Mouse (Mus musculus): ENCODE results near the gene Galnt9.

Gene Galnt9

DNA sequence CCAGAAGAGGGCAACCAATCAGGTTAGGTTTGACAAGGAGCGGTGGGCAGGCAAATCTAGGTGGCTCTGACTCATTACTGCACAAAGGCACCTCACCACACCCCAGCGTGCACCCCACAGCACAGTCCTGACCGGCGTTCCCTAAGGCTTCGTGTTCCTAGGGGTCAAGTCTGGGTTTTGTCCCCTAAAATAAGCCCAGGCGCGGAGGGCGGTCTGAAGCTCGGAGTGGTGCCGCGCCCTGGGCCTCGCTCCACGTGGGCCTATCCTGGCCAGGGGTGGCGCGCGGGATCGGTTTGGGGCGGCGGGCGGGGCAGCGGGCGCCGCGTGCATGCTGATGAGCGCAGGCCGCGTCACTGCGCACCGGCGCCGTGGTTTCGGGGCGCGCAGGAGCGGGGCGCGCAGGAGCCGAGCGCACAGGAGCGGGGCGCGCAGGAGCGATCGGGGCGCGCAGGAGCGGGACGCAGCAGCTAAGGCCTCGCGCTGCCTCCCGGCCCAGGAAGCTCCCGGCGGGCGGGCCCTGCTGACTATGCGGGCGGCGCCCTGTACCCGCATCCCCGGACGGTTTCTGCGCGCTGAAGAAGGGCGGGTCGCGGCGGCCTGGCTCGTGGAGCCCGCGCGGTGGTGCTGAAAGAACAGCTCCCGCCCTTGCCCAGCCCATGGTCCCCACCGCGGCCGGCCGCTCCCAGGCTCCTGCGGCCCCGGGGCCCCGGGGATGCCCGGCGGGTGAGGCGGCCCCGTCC lies at the start of gene Galnt9:
TSS of gene Galnt9 (plus strand) at position 405 of the 740 bp plus-strand sequence.
- no peak for DNase-seq (ENCODE audit: low spot score)

DNA sequence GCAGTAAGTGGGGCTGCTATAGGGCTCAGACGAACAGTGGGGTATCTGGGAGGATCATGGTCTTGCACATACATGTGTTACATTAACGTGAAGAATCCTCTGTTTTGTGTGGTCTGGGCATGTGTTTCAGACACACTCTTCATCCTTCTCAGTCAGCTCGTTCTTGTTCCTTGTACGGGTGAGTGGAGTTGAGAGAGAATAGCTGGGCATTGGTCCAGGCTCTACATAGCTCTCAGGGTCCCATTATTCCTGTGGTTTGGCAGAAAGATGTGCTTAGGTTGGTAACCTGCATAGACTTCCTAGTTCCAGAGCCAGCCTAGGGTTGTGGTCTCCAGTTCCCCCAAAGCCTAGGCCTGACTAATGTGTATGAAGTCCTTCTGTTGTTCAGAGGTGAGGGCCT lies 49.8 kb upstream of the Galnt9 start:
- no peak for DNase-seq (ENCODE audit: low spot score)

DNA sequence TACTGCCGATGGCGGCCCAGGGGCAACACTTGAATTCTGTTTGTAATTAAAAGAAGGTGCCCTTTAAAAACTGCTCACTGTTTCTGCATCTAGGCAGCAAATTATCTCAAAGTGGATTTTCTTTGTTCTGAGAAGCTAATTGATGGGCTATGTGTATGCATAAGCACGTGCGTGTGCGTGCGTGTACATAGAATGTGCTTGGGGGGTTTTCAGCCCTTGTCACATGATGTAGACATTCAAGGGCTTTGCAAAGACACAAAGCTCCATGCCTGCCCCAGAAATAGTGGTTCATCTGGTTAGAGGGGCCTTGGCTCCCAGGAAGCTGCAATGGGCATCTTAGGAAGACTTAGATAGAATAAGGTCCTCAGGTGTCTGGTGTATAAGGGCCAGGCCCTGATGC lies 49.1 kb upstream of the Galnt9 start:
- no peak for DNase-seq (ENCODE audit: low spot score)

DNA sequence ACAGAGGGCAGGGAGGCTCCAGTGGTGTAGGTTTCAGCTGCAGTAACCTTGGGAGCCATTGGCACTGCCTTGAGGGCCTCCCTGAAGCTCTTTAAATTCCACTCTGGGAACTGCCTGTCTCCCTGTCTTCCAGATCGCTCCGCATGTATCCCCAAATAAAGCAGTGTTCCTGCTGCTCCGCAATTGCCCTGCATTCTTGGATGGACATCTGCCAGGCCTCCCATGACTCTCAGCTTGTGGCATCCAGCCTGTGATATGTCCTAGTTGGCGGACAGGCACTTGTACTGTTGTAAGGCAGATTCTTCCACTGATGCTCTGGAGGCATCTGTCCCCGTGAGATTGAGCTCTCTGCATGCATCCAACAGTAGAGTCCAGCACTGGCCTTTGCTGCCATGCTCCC lies 46.6 kb upstream of the Galnt9 start:
- DNase-seq (ENCODE audit: low spot score) = no peak

DNA sequence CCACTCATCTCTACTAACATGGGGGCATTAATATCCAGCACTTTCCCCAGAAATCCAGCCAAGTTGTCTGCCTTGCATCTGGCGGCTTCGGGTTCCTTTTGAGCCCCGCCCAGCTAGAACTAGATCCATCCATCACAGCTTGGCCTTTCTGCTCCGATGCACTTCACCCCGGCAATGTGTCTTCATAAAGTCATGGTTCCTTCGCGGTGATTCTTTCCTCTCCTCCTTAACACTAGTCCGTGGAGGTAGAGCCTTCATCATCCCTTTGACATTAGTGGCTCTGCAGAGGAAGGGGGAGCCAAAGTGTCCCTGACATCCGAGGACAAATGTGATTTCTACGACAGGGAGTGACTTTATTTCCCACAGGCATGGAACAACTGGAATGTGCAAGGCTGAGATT lies 46.1 kb upstream of the Galnt9 start:
- no peak for DNase-seq (ENCODE audit: low spot score)

DNA sequence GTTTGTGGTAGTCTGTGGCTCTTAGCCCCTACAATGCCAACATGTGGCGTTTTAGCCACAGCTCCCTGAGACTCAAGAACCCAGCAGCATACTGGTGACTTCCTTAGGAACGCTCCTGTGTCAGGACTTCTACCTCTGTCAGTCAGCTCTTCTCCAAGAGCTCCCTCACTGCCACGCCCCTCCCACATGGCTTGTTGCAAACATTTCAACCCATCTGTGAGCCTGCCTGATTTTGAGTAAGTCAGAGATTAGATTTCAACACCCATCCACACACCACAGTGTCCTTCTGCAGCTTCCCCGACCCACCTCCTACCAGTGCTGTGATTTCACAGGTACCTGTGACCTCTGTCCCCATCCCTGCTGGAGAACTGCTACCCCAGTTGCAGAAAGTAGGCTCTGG lies 43.9 kb upstream of the Galnt9 start:
- DNase-seq (ENCODE audit: low spot score) = no peak

DNA sequence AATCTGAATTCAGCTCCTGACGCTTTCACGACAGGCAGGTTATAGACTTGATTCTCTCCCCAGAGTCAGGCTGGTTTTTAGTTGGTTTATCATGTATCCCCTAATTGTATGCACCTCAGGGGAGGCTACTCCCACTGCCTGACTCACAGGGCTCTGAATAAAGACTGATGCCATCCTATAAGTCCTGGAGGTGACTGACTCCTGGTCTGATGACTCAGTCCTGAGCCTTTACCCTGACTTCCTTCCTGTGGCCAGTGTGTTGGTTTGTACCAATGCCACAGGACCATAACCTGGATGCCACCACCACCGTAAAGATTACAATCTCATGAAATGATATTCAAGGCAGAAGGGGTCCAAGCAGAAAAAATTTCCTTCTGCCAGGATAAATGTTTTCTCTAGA lies 40.8 kb upstream of the Galnt9 start:
- DNase-seq (ENCODE audit: low spot score) = no peak

DNA sequence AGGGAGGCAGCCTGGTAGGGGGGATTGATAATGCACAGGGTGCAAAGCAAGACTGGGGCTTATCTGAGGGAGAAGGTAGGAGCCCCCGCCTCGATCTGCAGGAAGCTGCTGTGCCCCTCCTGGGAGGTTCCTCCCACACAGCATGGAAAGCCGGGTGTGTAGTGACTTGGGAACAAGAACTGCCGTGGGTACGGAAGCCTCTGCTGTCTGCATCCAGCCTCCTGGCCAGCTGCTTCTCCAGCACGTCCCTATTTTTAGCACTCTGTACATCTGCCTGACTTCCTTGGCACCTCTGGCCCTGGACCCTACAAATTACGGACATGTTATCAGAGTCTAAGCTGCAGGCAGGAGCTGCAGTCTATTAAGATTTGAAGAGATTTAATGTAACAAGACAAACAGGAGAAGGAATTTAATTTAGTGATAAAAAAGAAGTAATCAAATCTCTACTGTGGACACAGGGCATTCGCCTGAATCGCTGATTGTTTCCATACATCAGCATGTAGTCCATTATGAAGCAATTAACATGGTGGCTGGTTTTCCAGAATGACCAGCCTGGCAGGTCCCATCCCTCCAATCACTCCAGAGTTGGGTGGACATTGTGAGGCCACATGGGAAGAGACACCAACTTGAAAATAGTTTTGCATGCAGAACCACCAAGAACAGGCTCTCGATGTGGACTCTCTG lies 38.4 kb upstream of the Galnt9 start:
- DNase-seq (ENCODE audit: low spot score) = no peak

DNA sequence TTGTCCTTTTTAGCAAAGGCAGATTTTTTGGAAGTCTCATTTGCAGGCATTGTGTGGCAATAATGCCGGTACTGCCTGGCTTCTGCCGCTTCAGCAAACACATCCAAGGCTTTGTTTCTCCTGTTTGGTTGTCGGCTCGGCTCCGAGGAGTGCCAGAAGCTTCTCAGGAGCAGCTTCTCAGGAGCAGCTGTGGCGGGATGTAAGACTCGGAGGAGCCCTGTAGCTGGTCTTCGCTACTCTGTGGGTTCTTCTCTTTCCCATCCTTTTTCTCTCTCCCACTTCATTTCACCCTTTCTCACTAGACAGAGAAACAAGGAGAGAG lies 37.9 kb upstream of the Galnt9 start:
- DNase-seq (ENCODE audit: low spot score) = no peak

DNA sequence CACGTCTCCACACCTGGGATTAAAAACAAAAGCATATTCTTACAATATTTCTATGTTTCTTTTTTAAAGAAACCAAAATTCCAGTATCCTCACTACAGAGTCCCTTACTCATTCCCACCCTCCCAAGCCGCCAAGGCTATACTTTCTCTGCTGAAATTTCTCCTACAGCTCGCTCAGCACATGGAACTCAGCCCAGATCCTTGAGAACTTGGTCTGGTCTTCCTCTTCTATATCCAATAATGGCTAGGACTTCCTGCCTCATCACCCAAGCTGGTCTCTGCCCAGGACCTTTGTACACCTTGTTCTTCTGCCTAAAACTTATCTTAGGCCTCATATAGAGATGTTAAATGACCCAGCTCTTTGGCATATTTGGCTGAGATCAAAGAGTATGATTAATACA lies 37.3 kb upstream of the Galnt9 start:
- DNase-seq (ENCODE audit: low spot score) = no peak

DNA sequence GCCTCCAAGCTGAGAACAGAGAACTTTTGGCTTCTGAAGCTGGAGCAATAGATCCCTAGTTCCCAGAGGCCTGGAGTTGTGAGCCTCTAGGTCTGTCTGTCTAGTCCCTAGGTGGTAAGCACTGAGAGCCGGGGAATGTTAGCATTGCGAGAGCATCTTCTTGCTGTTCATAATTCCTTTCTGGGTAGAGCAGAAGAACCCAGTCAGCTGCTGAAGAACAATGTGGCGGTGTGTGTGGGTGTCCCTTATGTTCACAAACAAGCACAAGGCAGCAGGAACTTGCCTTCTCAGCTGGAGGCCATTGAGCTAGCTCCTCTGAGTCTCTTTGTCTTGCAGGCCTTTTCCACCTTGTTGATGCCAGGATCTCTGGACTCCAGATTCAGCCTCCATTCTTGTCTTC lies 36.2 kb upstream of the Galnt9 start:
- DNase-seq (ENCODE audit: low spot score) = no peak

DNA sequence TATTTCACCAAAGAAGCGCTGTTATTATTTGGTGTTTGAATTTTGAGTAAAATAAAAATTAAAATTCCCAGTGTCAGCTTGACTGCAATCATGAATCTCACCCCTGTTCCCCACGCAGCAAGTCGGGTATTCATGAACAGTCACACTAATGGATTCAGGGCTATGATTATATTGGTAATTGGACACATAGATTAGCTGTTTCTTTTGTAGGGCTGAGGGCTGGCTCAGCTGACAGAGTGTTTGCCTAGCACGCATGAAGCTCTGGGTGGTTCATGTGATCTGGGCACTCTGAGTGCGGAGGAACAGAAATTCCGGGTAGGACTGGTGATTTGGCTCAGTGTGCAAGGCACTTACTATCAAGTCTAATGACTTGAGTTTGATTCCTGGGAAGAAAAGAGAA lies 33.8 kb upstream of the Galnt9 start:
- no peak for DNase-seq (ENCODE audit: low spot score)

DNA sequence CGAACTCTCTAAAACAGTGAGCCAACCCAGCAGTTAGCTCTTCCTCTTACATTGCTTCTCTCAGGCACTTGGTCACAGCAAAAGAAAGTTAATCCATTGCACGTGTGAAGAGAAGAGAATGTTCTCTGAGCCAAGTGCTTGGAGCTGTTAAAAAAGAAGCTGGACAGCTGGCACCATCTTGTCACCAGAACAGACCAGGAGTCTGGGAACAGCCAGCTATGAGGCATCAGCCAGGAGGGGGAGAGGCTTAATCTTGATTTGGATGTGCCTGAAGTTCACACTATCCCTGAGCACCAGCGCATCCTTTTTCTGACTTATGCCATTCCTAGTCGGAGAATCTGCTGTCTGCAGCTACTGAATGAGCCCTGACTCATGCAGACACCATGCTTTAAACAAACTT lies 30.4 kb upstream of the Galnt9 start:
- DNase-seq (ENCODE audit: low spot score) = no peak

DNA sequence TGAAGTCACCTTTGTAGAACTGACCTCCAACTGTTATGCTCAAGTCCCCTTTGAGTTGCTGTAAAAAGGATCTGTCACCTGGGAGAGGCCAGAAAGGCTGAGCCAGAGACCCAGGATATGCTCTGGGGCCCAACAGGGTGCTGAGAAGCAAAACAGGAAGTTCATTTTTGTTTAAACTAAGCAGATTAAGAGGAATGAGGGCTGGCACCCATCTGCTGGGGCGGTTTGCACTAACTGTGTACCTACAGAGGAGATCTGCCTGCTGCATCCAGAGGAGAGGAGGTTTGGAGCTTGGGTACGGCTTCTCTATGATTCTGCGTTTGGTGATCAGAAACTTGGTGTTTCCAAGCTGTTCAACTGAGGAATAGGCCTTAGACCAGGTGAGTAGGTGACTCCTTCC lies 29.5 kb upstream of the Galnt9 start:
- DNase-seq (ENCODE audit: low spot score) = no peak

DNA sequence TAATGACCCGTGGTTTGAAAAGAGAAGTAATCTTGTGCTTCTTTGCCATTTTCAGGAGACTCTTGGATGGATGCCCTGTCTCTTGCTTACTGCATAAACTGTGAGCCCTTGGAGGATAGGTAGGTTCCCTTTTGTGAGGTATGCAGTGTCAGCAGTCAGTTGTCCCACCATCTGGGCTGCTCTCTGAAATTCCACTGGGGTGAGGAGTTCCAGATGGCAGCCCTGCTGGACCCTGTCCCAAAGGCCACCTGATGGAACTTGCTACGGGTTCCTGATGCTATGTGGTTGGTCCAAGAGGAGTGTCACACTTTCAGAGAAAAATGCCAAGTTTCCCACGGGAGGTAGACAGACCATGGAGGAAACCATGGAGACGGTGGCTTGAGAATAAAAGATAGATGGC lies 27.8 kb upstream of the Galnt9 start:
- DNase-seq (ENCODE audit: low spot score) = no peak

DNA sequence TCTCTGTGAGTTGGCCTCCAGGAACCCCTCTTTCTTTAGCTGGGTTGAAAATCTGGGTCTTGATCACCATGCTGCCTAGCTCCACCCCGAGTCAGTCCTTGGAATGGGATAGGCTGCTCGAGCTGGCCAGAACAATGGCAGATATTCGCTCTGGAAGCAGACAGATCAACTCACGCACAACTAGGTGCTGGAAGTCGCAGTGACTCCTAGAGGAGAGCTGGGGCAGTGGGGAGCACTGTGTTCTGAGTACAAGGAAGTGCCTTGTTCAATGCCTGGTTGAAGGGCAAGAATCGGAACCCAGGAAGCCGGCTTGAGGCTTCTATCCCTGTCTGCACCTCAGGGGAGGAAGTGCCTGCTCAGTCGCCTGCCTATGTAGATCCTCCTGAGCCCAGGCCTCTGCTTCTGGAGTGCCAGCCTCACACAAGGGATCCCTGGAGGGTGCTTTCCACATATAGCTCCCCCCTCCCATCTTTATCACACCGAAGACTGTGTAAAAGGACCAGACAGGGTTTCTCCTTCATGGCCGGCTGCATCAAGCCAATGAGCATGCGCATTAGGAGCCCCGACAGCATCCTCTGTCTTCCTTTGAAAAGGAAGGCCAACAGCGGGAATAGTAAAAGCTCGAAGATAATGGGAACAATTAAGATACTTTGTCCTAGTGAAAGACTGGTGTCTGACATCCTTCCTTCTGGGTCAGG lies 25.9 kb upstream of the Galnt9 start:
- DNase-seq (ENCODE audit: low spot score) = no peak

DNA sequence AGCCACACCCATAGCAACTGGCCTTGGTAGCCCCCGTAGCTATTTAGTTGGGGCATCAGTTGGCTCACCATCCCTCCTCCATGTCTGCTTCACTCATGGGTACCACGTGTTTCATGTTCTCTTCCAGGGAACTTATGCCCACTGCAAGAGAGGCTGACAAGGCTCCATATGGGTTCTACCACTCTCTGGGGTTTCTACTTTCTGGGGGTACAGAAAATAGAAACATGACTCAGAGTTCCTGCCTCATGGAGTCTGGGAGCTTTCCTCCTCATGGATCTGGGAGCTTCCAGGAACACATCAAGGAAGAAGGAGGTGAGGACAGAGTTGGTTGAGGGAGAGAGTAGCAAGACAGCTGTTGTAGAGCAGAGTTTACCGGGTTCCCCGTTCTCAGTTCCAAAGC lies 23.2 kb upstream of the Galnt9 start:
- no peak for DNase-seq (ENCODE audit: low spot score)

DNA sequence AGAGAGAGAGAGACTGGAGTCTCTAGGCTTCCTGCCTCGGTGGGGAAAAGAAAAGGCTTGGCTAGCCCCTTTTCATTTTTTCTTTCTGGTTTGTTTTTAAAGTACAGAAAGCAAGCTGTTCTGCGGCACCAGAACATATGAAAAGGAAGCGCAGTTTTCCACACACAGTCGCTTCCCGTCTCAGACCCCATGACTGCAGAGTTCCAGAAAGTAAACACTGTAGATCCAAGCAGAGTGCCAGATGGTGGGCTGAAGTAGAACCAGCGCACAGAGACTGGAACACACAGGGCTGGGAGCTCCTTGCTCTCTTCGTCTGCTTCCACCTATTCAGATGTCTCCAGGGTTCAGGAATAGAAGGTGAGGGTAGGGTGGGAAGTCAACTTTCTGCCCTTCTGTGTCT lies 22.3 kb upstream of the Galnt9 start:
- DNase-seq (ENCODE audit: low spot score) = no peak

DNA sequence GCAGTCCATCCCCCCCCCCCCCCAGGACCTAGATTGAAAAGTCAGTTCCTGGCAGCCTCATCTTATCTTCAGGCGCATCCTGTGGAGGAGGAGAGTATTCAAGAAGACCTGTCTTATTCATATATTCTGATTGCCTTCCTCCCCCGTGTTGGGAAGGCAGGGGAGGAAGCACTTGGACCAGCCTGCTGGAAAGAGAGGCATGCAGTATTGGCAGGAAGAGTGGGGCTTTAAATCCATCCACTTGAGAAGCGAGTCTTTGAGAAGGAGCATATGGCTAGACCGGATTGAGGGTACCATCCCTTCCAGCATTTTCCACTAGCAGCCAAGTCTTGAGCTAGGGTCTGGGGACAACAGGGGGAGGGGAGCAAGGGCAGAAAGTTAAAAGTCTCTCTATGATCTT lies 20.9 kb upstream of the Galnt9 start:
- no peak for DNase-seq (ENCODE audit: low spot score)

DNA sequence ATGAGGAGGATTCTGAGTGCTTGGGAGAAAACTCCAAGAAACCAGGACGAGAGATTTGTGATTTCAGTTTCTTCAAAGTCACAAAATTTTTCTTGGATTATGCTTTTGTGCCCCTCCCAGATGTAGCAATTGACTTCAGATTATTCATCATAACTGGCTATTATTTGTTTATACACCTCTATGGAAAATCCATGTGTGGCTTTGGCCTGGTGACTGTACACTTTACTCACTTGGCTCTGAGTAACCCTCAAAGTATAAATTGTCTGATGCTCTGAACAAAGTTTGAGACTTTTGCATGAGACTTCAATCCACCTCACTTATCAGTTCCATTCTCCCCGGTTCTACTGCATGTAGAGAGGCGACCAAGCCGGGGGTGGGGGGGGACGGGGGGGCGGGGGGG lies 18.5 kb upstream of the Galnt9 start:
- DNase-seq (ENCODE audit: low spot score) = no peak

DNA sequence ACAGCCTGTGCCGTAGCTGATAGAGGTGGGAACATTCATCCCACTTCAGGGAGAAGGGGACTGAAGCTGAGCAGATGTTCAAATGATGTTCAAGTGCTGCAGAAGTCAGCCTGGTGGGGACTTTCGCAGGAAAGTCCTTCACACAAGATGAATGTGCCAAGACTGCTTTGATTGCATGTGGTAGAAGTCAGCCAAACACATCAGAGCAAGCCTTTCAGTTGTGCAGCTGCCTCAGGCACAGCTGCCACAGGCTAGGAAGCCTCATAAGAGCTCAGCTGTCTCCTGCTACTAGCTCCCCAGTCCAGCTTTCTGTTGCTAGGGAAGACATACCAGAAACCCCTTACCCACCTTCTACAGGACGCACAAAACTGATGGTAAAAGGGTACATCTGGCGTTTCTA lies 17.6 kb upstream of the Galnt9 start:
- no peak for DNase-seq (ENCODE audit: low spot score)

DNA sequence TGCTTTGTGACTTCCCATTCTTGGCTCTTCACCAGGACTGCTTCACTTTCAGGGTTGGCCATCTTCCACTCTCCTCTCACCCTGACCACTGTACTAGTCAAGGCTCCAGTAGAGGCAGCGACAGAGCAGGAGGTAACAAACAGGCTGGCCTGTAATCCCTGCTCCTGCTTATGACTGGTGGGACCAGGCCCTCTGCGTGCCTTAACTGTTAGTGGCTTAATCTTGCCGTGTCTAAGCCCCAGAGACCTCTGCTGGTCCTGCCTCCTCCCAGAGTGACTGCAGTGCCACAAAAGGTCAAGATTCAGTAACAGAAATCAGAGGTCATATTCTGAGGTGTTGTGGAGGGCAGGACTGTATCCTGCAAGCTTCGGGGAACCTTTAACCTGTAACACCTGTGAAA lies 13.1 kb upstream of the Galnt9 start:
- DNase-seq (ENCODE audit: low spot score) = no peak

DNA sequence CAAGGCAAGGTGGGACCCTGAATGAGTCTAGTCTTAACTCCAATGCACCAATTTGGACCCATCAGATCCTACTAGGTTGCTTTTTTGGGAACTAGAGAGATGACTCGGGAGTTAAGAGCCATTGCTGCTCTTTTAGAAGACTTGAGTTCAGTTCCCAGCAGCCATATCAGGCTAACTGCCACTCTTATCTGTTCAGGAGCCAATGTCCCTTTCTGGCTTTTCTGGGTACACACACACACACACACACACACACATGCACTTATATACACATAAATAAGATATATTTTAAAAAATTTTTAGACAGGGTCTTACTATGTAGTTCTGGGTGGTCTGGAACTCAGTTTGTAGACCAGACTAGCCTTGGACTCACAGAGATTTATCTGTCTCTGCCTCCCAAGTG lies 9.8 kb upstream of the Galnt9 start:
- DNase-seq (ENCODE audit: low spot score) = no peak

DNA sequence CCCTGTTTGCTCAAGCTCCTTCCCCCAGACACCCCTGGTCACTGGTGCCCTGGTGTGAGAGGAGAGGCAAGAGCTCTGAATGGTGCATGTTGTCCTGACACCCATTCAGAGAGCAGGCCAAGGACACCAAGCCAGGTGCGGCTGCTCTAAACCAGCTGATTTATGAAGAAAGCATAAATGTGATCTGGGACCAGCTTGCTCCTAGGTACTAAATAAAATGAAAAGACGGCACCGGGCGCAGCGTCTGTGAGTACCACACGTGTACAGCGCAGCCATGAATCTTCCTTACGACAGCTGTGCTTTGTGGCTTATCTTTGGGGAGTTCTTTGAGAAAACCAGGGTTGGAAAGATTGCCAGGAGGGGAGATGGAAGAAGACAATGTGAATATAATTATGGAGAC lies 8.2 kb upstream of the Galnt9 start:
- no peak for DNase-seq (ENCODE audit: low spot score)
